Mouse (Mus musculus) liver, postnatal 0 days (tissue): ENCODE data around the gene Ankrd37.

Experiments used
- CTCF ChIP-seq: sonication (generic); IDR thresholded peaks from 2 replicates; pipeline ENCODE4 v1.5.1; 2016; ENCODE audit warnings: antibody characterized with exemption, low read depth
- EP300 ChIP-seq: IDR thresholded peaks from 2 replicates; pipeline ENCODE4 v1.6.1; 2016; ENCODE audit warnings: antibody characterized with exemption, low read depth, mild to moderate bottlenecking

DNA sequence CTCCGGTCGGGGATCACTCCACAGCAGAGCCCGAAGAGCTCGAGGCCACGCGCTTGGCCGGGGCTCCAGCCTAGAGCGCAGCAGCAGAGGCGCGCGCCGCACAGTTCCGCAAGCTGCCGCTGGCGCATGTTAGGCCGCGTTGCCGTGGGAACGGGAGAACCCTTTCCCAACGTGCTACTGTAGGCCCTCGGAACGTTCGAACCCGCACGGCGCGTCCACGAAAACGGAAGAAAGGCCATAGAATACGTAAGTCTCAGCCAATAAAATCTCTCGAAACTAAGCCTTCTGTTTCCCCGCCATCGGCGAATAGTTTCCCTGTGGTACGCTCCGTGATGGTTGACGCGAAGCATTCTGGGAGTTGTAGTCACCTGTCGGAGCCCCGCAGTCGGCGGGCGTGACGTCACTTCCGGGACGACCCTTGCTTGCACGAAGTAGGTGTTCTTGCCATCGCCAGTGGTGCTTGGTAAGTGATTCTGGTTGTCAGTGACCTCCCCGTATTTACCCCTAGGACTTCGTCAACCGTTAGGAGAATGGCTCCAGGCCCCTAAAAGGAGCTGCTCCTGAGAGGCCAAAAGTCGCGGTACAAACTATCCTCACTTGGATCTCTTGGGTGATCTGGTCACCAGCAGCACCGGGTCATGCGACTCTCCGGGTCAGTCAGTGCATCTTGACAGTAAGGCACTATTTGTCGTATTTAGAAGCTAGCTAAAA, 30.2 kb downstream of the Ankrd37 start, which contains the start of the genes 1700029J07Rik and Ufsp2:
- TF ChIP-seq CTCF, result peak; percentile 46
- TF ChIP-seq EP300, result no peak
